8 mouse cellular contexts compared by ENCODE assay signal in the genomic region with DNA sequence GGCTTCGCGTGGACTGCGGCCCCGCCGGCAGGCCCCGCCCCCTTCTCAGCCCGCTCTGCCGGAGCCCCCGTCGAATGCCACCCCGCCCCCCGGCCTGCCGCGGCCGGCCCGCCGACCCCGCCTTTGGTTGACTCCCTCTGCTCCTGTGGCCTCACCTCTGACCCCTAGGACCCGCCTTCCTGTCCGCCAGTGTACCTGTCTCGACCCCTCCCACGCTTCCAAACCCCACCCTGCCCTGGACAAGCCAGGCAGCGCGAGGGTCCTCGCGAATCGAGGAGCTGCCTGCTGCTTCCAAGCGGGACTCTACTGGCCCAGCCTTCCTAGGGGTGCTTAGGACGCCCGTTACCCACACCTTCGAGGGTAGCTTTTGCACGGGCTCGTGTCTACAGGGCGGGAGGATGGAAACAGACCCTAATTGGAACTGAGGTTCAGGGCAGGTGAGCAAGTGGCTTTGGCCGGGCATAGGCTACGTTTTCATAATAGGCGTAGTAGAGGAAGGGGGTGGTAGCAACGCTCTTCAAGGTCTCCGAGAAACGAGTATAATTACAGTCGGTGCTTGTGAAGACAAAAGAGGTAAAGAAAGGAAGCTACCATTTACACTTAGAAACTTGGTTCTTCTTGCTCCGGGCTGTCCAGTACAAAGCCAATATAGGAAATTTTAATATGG. TPM values are rescaled to one million over a fixed set of nuclear protein-coding genes. Genes with fewer than 3 reads are reported as not detected.
DNase-seq lines count a peak whose midpoint lies in the region; ATAC-seq and TF ChIP-seq lines count a peak whose summit lies in the region.

No protein-coding gene starts in this region.

- no peak for DNase-seq in heart, adult 9 months (ENCODE audit: low spot score in 2 of 2)
- DNase-seq in 3T3-L1 (ENCODE audit: low read depth, low spot score), result peak; percentile 48
- no peak for DNase-seq in cerebellum, postnatal 4 days (ENCODE audit: low spot score in 2 of 2)
- no peak for DNase-seq in retina, embryonic 14.5 days (ENCODE audit: low spot score)

- peak overlapping the region; percentile 90 for H3K9ac ChIP-seq in heart, embryonic 11.5 days (ENCODE audit: low read depth, low read length)
- peak overlapping the region; percentile 87 for H3K9ac ChIP-seq in hindbrain, embryonic 16.5 days (ENCODE audit: low read depth, low read length)
- H3K9ac ChIP-seq in midbrain, embryonic 13.5 days (replicated peaks), result peak overlapping the region; percentile 86

- no peaks in the 10 kb centered on the region for H3K27me3 ChIP-seq in heart, embryonic 11.5 days (ENCODE audit: control insufficient read depth, insufficient read depth, low read length)
- no peaks in the 10 kb centered on the region for H3K27me3 ChIP-seq in hindbrain, embryonic 16.5 days (replicated peaks; ENCODE audit: control insufficient read depth, insufficient read depth, low read length)
- no peaks in the 10 kb centered on the region for H3K27me3 ChIP-seq in midbrain, embryonic 13.5 days

- TF ChIP-seq POLR2A in cortical plate, adult 2 months (IDR thresholded peaks at IDR 0.05; ENCODE audit: extremely low read depth, insufficient read depth, low read length), result no peak

- H3K4me2 ChIP-seq in heart, embryonic 11.5 days, result peak overlapping the region; percentile 91
- H3K4me2 ChIP-seq in hindbrain, embryonic 16.5 days (ENCODE audit: low read length), result peak overlapping the region; percentile 66
- peak overlapping the region; percentile 64 for H3K4me2 ChIP-seq in midbrain, embryonic 13.5 days (replicated peaks)

- WGBS in heart, embryonic 11.5 days (ENCODE audit: insufficient replicate concordance), result 2% methylated on average over 33 of the region's 42 CpGs
- WGBS in hindbrain, embryonic 16.5 days, result 1% methylated on average over 30 of the region's 42 CpGs
- whole genome bisulfite sequencing in midbrain, embryonic 13.5 days, result 1% methylated on average over 31 of the region's 42 CpGs

- H3K4me3 ChIP-seq in heart, embryonic 11.5 days (ENCODE audit: low read depth, low read length), result peak overlapping the region; percentile 82
- H3K4me3 ChIP-seq in cortical plate, adult 2 months (ENCODE audit: insufficient read depth, low read length), result peak overlapping the region; percentile 78
- peak overlapping the region; percentile 55 for H3K4me3 ChIP-seq in hindbrain, embryonic 16.5 days (ENCODE audit: low read length)
- peak overlapping the region; percentile 77 for H3K4me3 ChIP-seq in midbrain, embryonic 13.5 days (replicated peaks)

- peak overlapping the region; percentile 88 for H3K27ac ChIP-seq in heart, embryonic 11.5 days (ENCODE audit: low read depth, low read length)
- peak overlapping the region; percentile 26 for H3K27ac ChIP-seq in cortical plate, adult 2 months (ENCODE audit: insufficient read depth, low read length)
- peak overlapping the region; percentile 98 for H3K27ac ChIP-seq in hindbrain, embryonic 16.5 days (ENCODE audit: low read depth, low read length)
- H3K27ac ChIP-seq in midbrain, embryonic 13.5 days, result peak overlapping the region; percentile 96

- H3K9me3 ChIP-seq in heart, embryonic 11.5 days (replicated peaks; ENCODE audit: control insufficient read depth, low read length), result no peaks in the 10 kb centered on the region
- H3K9me3 ChIP-seq in hindbrain, embryonic 16.5 days (ENCODE audit: control insufficient read depth, low read length), result no peaks in the 10 kb centered on the region
- H3K9me3 ChIP-seq in midbrain, embryonic 13.5 days, result no peaks in the 10 kb centered on the region

- H3K4me1 ChIP-seq in heart, embryonic 11.5 days (ENCODE audit: control insufficient read depth, insufficient read depth, low read length), result peaks cover 10% of the 10 kb centered on the region
- H3K4me1 ChIP-seq in cortical plate, adult 2 months (ENCODE audit: control insufficient read depth, insufficient read depth, low read length), result no peaks in the 10 kb centered on the region
- peaks cover 16% of the 10 kb centered on the region for H3K4me1 ChIP-seq in hindbrain, embryonic 16.5 days (ENCODE audit: control insufficient read depth, insufficient read depth, low read depth, low read length)
- H3K4me1 ChIP-seq in midbrain, embryonic 13.5 days (replicated peaks), result peaks cover 25% of the 10 kb centered on the region

- peaks cover 19% of the 10 kb centered on the region for H3K36me3 ChIP-seq in heart, embryonic 11.5 days (ENCODE audit: control insufficient read depth, insufficient read depth, low read length)
- peaks cover 26% of the 10 kb centered on the region for H3K36me3 ChIP-seq in hindbrain, embryonic 16.5 days (ENCODE audit: control insufficient read depth, insufficient read depth, low read length)
- H3K36me3 ChIP-seq in midbrain, embryonic 13.5 days, result peaks cover 37% of the 10 kb centered on the region

- peak; percentile 50 for ATAC-seq in heart, embryonic 11.5 days (replicated peaks; ENCODE audit: insufficient number of reproducible peaks, low FRiP score, low TSS enrichment)
- ATAC-seq in hindbrain, embryonic 16.5 days, result peak; percentile 10
- ATAC-seq in midbrain, embryonic 13.5 days, result peak; percentile 37

- TF ChIP-seq CTCF in cortical plate, adult 2 months (IDR thresholded peaks at IDR 0.05; ENCODE audit: extremely low read depth, insufficient read depth, low read length), result no peak

RNA-seq across cellular contexts. Expression of a gene that starts 0.7 kb away (rescaled TPM):
- polyA plus RNA-seq in heart, embryonic 11.5 days (2014; fragmentation: Nextera tagmentation; extraction: Ambion mirVana), result 12.9 and 14.5 TPM in 2 replicates
- polyA plus RNA-seq in cortical plate, adult 2 months (2012; rRNA removed), result 15.7 and 17.0 TPM in 2 replicates
- polyA plus RNA-seq in hindbrain, embryonic 16.5 days (2015; fragmentation: Nextera tagmentation; extraction: Ambion mirVana), result 19.1 and 23.1 TPM in 2 replicates
- polyA plus RNA-seq in midbrain, embryonic 13.5 days (2015; fragmentation: Nextera tagmentation; extraction: Ambion mirVana), result 23.3 and 29.2 TPM in 2 replicates

RNA-seq across cellular contexts. Expression of a gene that starts 18.4 kb away (rescaled TPM):
- 445 and 470 TPM in 2 replicates for polyA plus RNA-seq in heart, embryonic 11.5 days (2014; fragmentation: Nextera tagmentation; extraction: Ambion mirVana)
- polyA plus RNA-seq in cortical plate, adult 2 months (2012; rRNA removed), result 150 and 171 TPM in 2 replicates
- polyA plus RNA-seq in hindbrain, embryonic 16.5 days (2015; fragmentation: Nextera tagmentation; extraction: Ambion mirVana), result 232 and 244 TPM in 2 replicates
- polyA plus RNA-seq in midbrain, embryonic 13.5 days (2015; fragmentation: Nextera tagmentation; extraction: Ambion mirVana), result 270 and 306 TPM in 2 replicates

RNA-seq across cellular contexts. Expression of a gene that starts 21.4 kb away (rescaled TPM):
- polyA plus RNA-seq in heart, embryonic 11.5 days (2014; fragmentation: Nextera tagmentation; extraction: Ambion mirVana), result 47.8 and 48.2 TPM in 2 replicates
- 75.1 and 77.9 TPM in 2 replicates for polyA plus RNA-seq in cortical plate, adult 2 months (2012; rRNA removed)
- 67.0 and 68.4 TPM in 2 replicates for polyA plus RNA-seq in hindbrain, embryonic 16.5 days (2015; fragmentation: Nextera tagmentation; extraction: Ambion mirVana)
- polyA plus RNA-seq in midbrain, embryonic 13.5 days (2015; fragmentation: Nextera tagmentation; extraction: Ambion mirVana), result 57.7 and 59.7 TPM in 2 replicates

RNA-seq across cellular contexts. Expression of a gene that starts 24.0 kb away (rescaled TPM):
- 90.5 and 123 TPM in 2 replicates for polyA plus RNA-seq in heart, embryonic 11.5 days (2014; fragmentation: Nextera tagmentation; extraction: Ambion mirVana)
- polyA plus RNA-seq in cortical plate, adult 2 months (2012; rRNA removed), result 2.7 and 3.1 TPM in 2 replicates
- polyA plus RNA-seq in hindbrain, embryonic 16.5 days (2015; fragmentation: Nextera tagmentation; extraction: Ambion mirVana), result 16.3 and 24.6 TPM in 2 replicates
- 14.1 and 16.6 TPM in 2 replicates for polyA plus RNA-seq in midbrain, embryonic 13.5 days (2015; fragmentation: Nextera tagmentation; extraction: Ambion mirVana)

RNA-seq across cellular contexts. Expression of a gene that starts 32.0 kb away (rescaled TPM):
- 10.1 and 11.3 TPM in 2 replicates for polyA plus RNA-seq in heart, embryonic 11.5 days (2014; fragmentation: Nextera tagmentation; extraction: Ambion mirVana)
- 24.9 and 29.0 TPM in 2 replicates for polyA plus RNA-seq in cortical plate, adult 2 months (2012; rRNA removed)
- polyA plus RNA-seq in hindbrain, embryonic 16.5 days (2015; fragmentation: Nextera tagmentation; extraction: Ambion mirVana), result 12.2 and 13.7 TPM in 2 replicates
- 5.6 and 6.8 TPM in 2 replicates for polyA plus RNA-seq in midbrain, embryonic 13.5 days (2015; fragmentation: Nextera tagmentation; extraction: Ambion mirVana)

Comparison
In these comparisons a context has a peak if more than half of its experiments do, and no peak if none do; other contexts are left out.
1. H3K27ac ChIP-seq: peak in every context shown above with its lines; median percentile 98 in hindbrain, embryonic 16.5 days; 96 in midbrain, embryonic 13.5 days; 88 in heart, embryonic 11.5 days; 26 in cortical plate, adult 2 months.